Mouse (Mus musculus) activated CD4-positive, CD25-positive, alpha-beta regulatory T cell, adult 9 weeks (primary cell): ENCODE results near the gene Trpm4. TPM values are rescaled to one million over a fixed set of nuclear protein-coding genes. Genes with fewer than 3 reads are reported as not detected.

Source experiments
- polyA plus RNA-seq: library from polyadenylated mRNA; unstranded; fragments of 100-300 nt; shearing (Covaris generic); gene quantifications from one replicate; pipeline ENCODE4 v1.2.1, GENCODE M21; 2017

Gene Trpm4
- 11.7 TPM for polyA plus RNA-seq

GRCm38 (mm10) chr7:45333431-45333982, at the start of gene Trpm4:
Trpm4 (minus strand) TSS chr7:45333780.

GRCm38 (mm10) chr7:45370475-45371311, 37.1 kb upstream of the Trpm4 start, which contains the start of gene Lin7b:
Lin7b (minus strand) TSS chr7:45370583.

GRCm38 (mm10) chr7:45366652-45367019, 33.1 kb upstream of the Trpm4 start, which contains the start of gene Ppfia3:
Ppfia3 (minus strand) TSS chr7:45367019.

GRCm38 (mm10) chr7:45335056-45335455, 1.5 kb upstream of the Trpm4 start, which contains the start of gene Hrc:
Hrc (plus strand) TSS chr7:45335290.

GRCm38 (mm10) chr7:45277136-45277760, 56.3 kb downstream of the Trpm4 start, which contains the start of gene Slc6a21:
Slc6a21 (plus strand) TSS chr7:45277513.

Other genes with a start within 250 kb of the Trpm4 start
- gene Rcn3, start 241.6 kb downstream of the Trpm4 start, polyA plus RNA-seq: 124 TPM
- gene Fcgrt, start 229.9 kb downstream of the Trpm4 start, polyA plus RNA-seq: 6.3 TPM
- gene Rps11, start 209.3 kb downstream of the Trpm4 start, polyA plus RNA-seq: 3,104 TPM
- 2,649 TPM for gene Rpl13a, start 205.0 kb downstream of the Trpm4 start, polyA plus RNA-seq
- gene Gm45713, start 197.5 kb downstream of the Trpm4 start, polyA plus RNA-seq: not detected
- 220 TPM for gene Flt3l, start 197.3 kb downstream of the Trpm4 start, polyA plus RNA-seq
- gene Pih1d1, start 179.5 kb downstream of the Trpm4 start, polyA plus RNA-seq: 55.1 TPM
- gene Aldh16a1, start 179.2 kb downstream of the Trpm4 start, polyA plus RNA-seq: 64.8 TPM
- gene Slc17a7, start 169.8 kb downstream of the Trpm4 start, polyA plus RNA-seq: not detected
- not detected for gene Gfy, start 154.2 kb downstream of the Trpm4 start, polyA plus RNA-seq
- gene Pth2, start 152.8 kb downstream of the Trpm4 start, polyA plus RNA-seq: not detected
- gene Ccdc155, start 128.9 kb downstream of the Trpm4 start, polyA plus RNA-seq: 0.12 TPM
- 16.3 TPM for gene Dkkl1, start 121.6 kb downstream of the Trpm4 start, polyA plus RNA-seq
- gene Tead2, start 118.0 kb downstream of the Trpm4 start, polyA plus RNA-seq: 3.0 TPM
- 641 TPM for gene Cd37, start 94.7 kb downstream of the Trpm4 start, polyA plus RNA-seq
- gene Slc6a16, start 92.7 kb downstream of the Trpm4 start, polyA plus RNA-seq: not detected
- gene Slc6a21, start 56.3 kb downstream of the Trpm4 start, polyA plus RNA-seq: not detected
- gene Hrc, start 1.5 kb upstream of the Trpm4 start, polyA plus RNA-seq: not detected
- gene Ppfia3, start 33.2 kb upstream of the Trpm4 start, polyA plus RNA-seq: 0.12 TPM
- gene Lin7b, start 36.8 kb upstream of the Trpm4 start, polyA plus RNA-seq: 0.89 TPM
- 263 TPM for gene Snrnp70, start 62.0 kb upstream of the Trpm4 start, polyA plus RNA-seq
- not detected for gene Kcna7, start 71.9 kb upstream of the Trpm4 start, polyA plus RNA-seq
- gene Ntf5, start 79.9 kb upstream of the Trpm4 start, polyA plus RNA-seq: 0.92 TPM
- gene Lhb, start 87.0 kb upstream of the Trpm4 start, polyA plus RNA-seq: not detected
- 19.6 TPM for gene Gys1, start 101.1 kb upstream of the Trpm4 start, polyA plus RNA-seq
- gene Ruvbl2, start 104.3 kb upstream of the Trpm4 start, polyA plus RNA-seq: 67.2 TPM
- 2,196 TPM for gene Ftl1, start 126.1 kb upstream of the Trpm4 start, polyA plus RNA-seq
- 249 TPM for gene Bax, start 133.1 kb upstream of the Trpm4 start, polyA plus RNA-seq
- gene Tulp2, start 148.1 kb upstream of the Trpm4 start, polyA plus RNA-seq: 1.7 TPM
- 0.88 TPM for gene Gm45808, start 153.0 kb upstream of the Trpm4 start, polyA plus RNA-seq
- 1.0 TPM for gene Dhdh, start 155.0 kb upstream of the Trpm4 start, polyA plus RNA-seq
- gene Nucb1, start 176.6 kb upstream of the Trpm4 start, polyA plus RNA-seq: 289 TPM
- 59.4 TPM for gene Ppp1r15a, start 192.5 kb upstream of the Trpm4 start, polyA plus RNA-seq
- gene Plekha4, start 192.6 kb upstream of the Trpm4 start, polyA plus RNA-seq: 0.40 TPM
- 1.9 TPM for gene Hsd17b14, start 221.1 kb upstream of the Trpm4 start, polyA plus RNA-seq
- gene Bcat2, start 236.4 kb upstream of the Trpm4 start, polyA plus RNA-seq: 64.7 TPM